Mouse (Mus musculus): Measurements from ENCODE around the gene Gm17662.

DNA sequence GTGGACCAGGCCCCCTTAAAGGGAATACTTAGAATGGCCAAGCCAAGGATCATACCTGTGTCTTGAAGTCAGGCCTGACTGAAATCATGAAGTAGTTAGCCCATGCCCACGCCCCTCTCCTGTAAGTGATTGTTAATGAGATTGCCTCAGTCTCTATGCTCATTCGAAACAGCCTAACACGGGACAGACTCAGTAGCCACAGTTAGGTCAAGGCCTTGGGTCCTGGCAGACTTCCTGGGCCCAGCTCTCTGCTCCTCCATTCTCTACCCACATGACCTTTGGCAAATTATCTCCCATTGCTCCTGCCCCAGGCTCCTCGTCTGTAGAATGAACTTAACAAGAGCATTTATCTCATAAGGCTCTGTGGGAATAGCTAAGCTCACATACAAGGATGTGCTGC is 38.1 kb upstream of the Gm17662 start:
- TF ChIP-seq EP300 (IDR thresholded peaks at IDR 0.05; ENCODE audit: low read depth) (no peak), CTCF (IDR thresholded peaks at IDR 0.05; ENCODE audit: low read depth) (no peak)
